Comparison of ENCODE assay signal across 8 mouse cellular contexts in the genomic region with DNA sequence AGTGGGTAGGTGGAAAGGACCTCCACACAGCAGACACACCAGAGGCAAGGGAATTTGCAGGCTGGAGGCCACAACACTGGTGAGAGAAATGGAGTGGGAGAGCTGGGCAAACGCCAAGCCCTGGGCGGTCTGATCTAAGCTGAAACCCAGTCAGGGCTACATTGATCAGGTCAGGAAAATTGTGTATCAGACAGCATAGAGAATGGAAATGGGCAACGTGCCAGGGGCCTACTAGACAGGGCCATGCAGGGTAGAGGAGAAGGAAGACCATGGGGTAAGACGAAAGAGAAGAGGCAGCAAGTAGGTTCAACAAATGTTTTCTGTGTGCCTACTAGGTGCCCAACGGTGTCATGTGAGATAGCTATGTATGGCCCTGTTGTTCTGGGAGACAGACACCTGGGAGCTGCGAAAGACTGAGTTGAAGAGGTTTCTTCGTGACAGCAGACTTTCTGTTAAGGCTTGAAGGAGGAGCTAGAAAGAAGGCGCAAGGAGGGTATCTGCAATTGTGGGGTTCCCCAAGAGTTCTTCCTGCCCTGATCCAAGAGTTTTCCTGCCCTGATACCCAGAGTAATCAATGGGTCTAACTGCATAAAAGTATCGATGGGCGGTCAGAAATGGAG. TPM values are rescaled to one million over a fixed set of nuclear protein-coding genes. Genes with fewer than 3 reads are reported as not detected.
DNase-seq lines count a peak whose midpoint lies in the region; ATAC-seq and TF ChIP-seq lines count a peak whose summit lies in the region.

No protein-coding gene starts in this region.

- peak overlapping the region; percentile 80 for H3K4me3 ChIP-seq in heart, embryonic 16.5 days (ENCODE audit: low read length)
- H3K4me3 ChIP-seq in limb, embryonic 10.5 days = peak overlapping the region; percentile 89
- peak overlapping the region; percentile 62 for H3K4me3 ChIP-seq in midbrain, postnatal 0 days (ENCODE audit: low read depth, low read length)

- H3K4me1 ChIP-seq in heart, embryonic 16.5 days (ENCODE audit: control insufficient read depth, insufficient read depth, low read length) = peaks cover 7% of the 10 kb centered on the region
- peaks cover 55% of the 10 kb centered on the region for H3K4me1 ChIP-seq in limb, embryonic 10.5 days
- H3K4me1 ChIP-seq in midbrain, postnatal 0 days (ENCODE audit: insufficient read depth, low read length) = peaks cover 5% of the 10 kb centered on the region; the same call in 1 of the 2 replicates

- no peak for TF ChIP-seq CTCF in midbrain, postnatal 0 days (IDR thresholded peaks at IDR 0.05)

- H3K9me3 ChIP-seq in heart, embryonic 16.5 days (replicated peaks; ENCODE audit: control insufficient read depth, low read length) = no peaks in the 10 kb centered on the region
- no peaks in the 10 kb centered on the region for H3K9me3 ChIP-seq in limb, embryonic 10.5 days (replicated peaks)
- no peaks in the 10 kb centered on the region for H3K9me3 ChIP-seq in midbrain, postnatal 0 days (ENCODE audit: low read length)

- no peaks in the 10 kb centered on the region for H3K27me3 ChIP-seq in heart, embryonic 16.5 days (ENCODE audit: control insufficient read depth, insufficient read depth, low read length)
- no peaks in the 10 kb centered on the region for H3K27me3 ChIP-seq in limb, embryonic 10.5 days (ENCODE audit: low read depth, poor library complexity, severe bottlenecking)
- no peaks in the 10 kb centered on the region for H3K27me3 ChIP-seq in midbrain, postnatal 0 days (ENCODE audit: insufficient read depth, low read length)

- peak; percentile 23 for DNase-seq in ovary, adult 18-20 months (ENCODE audit: low spot score)
- DNase-seq in ovary, postnatal 10 days (ENCODE audit: low spot score) = no peak
- peak; percentile 64 to 75 for DNase-seq in cerebellum, postnatal 10 days
- no peak for DNase-seq in limb, embryonic 10.5 days (ENCODE audit: low spot score)
- no peak for DNase-seq in midbrain, postnatal 0 days (ENCODE audit: low spot score)
- no peak for DNase-seq in MN1 (ENCODE audit: low spot score)
- no peak for DNase-seq in left cerebral cortex, postnatal 36 days (ENCODE audit: low spot score in 2 of 2)

- H3K4me2 ChIP-seq in heart, embryonic 16.5 days (ENCODE audit: low read depth, low read length) = peak overlapping the region; percentile 89
- H3K4me2 ChIP-seq in midbrain, postnatal 0 days (ENCODE audit: low read depth, low read length, poor library complexity, severe bottlenecking) = peak overlapping the region; percentile 63

- peak overlapping the region; percentile 76 for H3K27ac ChIP-seq in heart, embryonic 16.5 days (ENCODE audit: low read length)
- peak overlapping the region; percentile 96 for H3K27ac ChIP-seq in limb, embryonic 10.5 days
- no peak overlapping the region; the same call in 1 of the 2 replicates for H3K27ac ChIP-seq in midbrain, postnatal 0 days (ENCODE audit: low read depth, low read length)

- 36% methylated on average over 10 of the region's 10 CpGs for WGBS in heart, embryonic 16.5 days
- WGBS in limb, embryonic 10.5 days = 43% methylated on average over 10 of the region's 10 CpGs
- WGBS in midbrain, postnatal 0 days = 44% methylated on average over 10 of the region's 10 CpGs

- H3K9ac ChIP-seq in heart, embryonic 16.5 days (ENCODE audit: low read length) = peak overlapping the region; percentile 85
- H3K9ac ChIP-seq in midbrain, postnatal 0 days (replicated peaks; ENCODE audit: low read length, poor library complexity, severe bottlenecking) = peak overlapping the region; percentile 82

- no peak for ATAC-seq in heart, embryonic 16.5 days (replicated peaks; ENCODE audit: extremely low read depth, insufficient read depth, low FRiP score)
- no peak for ATAC-seq in midbrain, postnatal 0 days (ENCODE audit: low FRiP score)

- no peaks in the 10 kb centered on the region for H3K36me3 ChIP-seq in heart, embryonic 16.5 days (ENCODE audit: control insufficient read depth, insufficient read depth)
- H3K36me3 ChIP-seq in limb, embryonic 10.5 days = no peaks in the 10 kb centered on the region
- H3K36me3 ChIP-seq in midbrain, postnatal 0 days (ENCODE audit: insufficient read depth, low read length) = no peaks in the 10 kb centered on the region

- intact Hi-C loops in left cerebral cortex, postnatal 36 days (cut with DNase I) = loop anchor here (5.0 kb wide), 1 partner anchor 64 kb away; no protein-coding TSS in a partner anchor

RNA-seq across cellular contexts. Expression of a gene that starts 0.7 kb away (rescaled TPM):
- polyA plus RNA-seq in heart, embryonic 16.5 days (2015; fragmentation: Nextera tagmentation; extraction: Ambion mirVana) = 36.0 and 43.3 TPM in 2 replicates
- polyA plus RNA-seq in limb, embryonic 10.5 days (2016; fragmentation: Nextera tagmentation; extraction: Ambion mirVana) = 76.7 and 79.7 TPM in 2 replicates
- 23.6 and 25.8 TPM in 2 replicates for total RNA-seq in midbrain, postnatal 0 days (2014; rRNA removed)
- polyA plus RNA-seq in midbrain, postnatal 0 days (2015; fragmentation: Nextera tagmentation; extraction: Ambion mirVana) = 41.8 and 48.0 TPM in 2 replicates
- total RNA-seq in left cerebral cortex, postnatal 36 days (2021) = 10 to 100 TPM; 11.0 to 12.3 TPM

RNA-seq across cellular contexts. Expression of a gene that starts 11.7 kb away (rescaled TPM):
- polyA plus RNA-seq in heart, embryonic 16.5 days (2015; fragmentation: Nextera tagmentation; extraction: Ambion mirVana) = 4.0 and 5.4 TPM in 2 replicates
- 3.5 and 4.5 TPM in 2 replicates for polyA plus RNA-seq in limb, embryonic 10.5 days (2016; fragmentation: Nextera tagmentation; extraction: Ambion mirVana)
- 88.4 and 94.6 TPM in 2 replicates for total RNA-seq in midbrain, postnatal 0 days (2014; rRNA removed)
- 9.4 and 12.1 TPM in 2 replicates for polyA plus RNA-seq in midbrain, postnatal 0 days (2015; fragmentation: Nextera tagmentation; extraction: Ambion mirVana)
- total RNA-seq in left cerebral cortex, postnatal 36 days (2021) = 10 to 100 TPM; 47.9 to 61.7 TPM

RNA-seq across cellular contexts. Expression of a gene that starts 35.0 kb away (rescaled TPM):
- polyA plus RNA-seq in heart, embryonic 16.5 days (2015; fragmentation: Nextera tagmentation; extraction: Ambion mirVana) = 26.0 and 26.1 TPM in 2 replicates
- polyA plus RNA-seq in limb, embryonic 10.5 days (2016; fragmentation: Nextera tagmentation; extraction: Ambion mirVana) = 25.6 and 27.9 TPM in 2 replicates
- 79.0 and 81.6 TPM in 2 replicates for total RNA-seq in midbrain, postnatal 0 days (2014; rRNA removed)
- 58.4 and 61.9 TPM in 2 replicates for polyA plus RNA-seq in midbrain, postnatal 0 days (2015; fragmentation: Nextera tagmentation; extraction: Ambion mirVana)
- total RNA-seq in left cerebral cortex, postnatal 36 days (2021) = 10 to 100 TPM; 59.3 to 74.3 TPM

RNA-seq across cellular contexts. Expression of a gene that starts 59.2 kb away (rescaled TPM):
- polyA plus RNA-seq in heart, embryonic 16.5 days (2015; fragmentation: Nextera tagmentation; extraction: Ambion mirVana) = 38.3 and 42.6 TPM in 2 replicates
- 53.5 and 65.9 TPM in 2 replicates for polyA plus RNA-seq in limb, embryonic 10.5 days (2016; fragmentation: Nextera tagmentation; extraction: Ambion mirVana)
- 42.1 and 51.3 TPM in 2 replicates for total RNA-seq in midbrain, postnatal 0 days (2014; rRNA removed)
- 34.9 and 39.0 TPM in 2 replicates for polyA plus RNA-seq in midbrain, postnatal 0 days (2015; fragmentation: Nextera tagmentation; extraction: Ambion mirVana)
- 10 to 100 TPM; 41.4 to 55.5 TPM for total RNA-seq in left cerebral cortex, postnatal 36 days (2021)

Comparison
In these comparisons a context has a peak if more than half of its experiments do, and no peak if none do; other contexts are left out.
1. DNase-seq: peak in ovary, adult 18-20 months (single experiment) and cerebellum, postnatal 10 days (2 of 2); none in ovary, postnatal 10 days (single experiment), limb, embryonic 10.5 days (single experiment), midbrain, postnatal 0 days (single experiment), MN1 (single experiment) and left cerebral cortex, postnatal 36 days (0 of 2).
2. Peak in every context shown above with its lines, with median percentiles within 50 percentile points of each other: H3K4me3 ChIP-seq.